Mouse (Mus musculus) spleen, postnatal 10 days (tissue): Measurements from ENCODE around the gene Dido1.
A peak's percentile ranks its signal among the peaks of the same experiment; 100 is the strongest.

Experiments
- DNase-seq, 2 experiments: peaks; one replicate each; pipeline ENCODE4 v3.0.0; 2021 to 2022; ENCODE audit warnings: low spot score in 2 of 2

The Dido1 gene

DNA sequence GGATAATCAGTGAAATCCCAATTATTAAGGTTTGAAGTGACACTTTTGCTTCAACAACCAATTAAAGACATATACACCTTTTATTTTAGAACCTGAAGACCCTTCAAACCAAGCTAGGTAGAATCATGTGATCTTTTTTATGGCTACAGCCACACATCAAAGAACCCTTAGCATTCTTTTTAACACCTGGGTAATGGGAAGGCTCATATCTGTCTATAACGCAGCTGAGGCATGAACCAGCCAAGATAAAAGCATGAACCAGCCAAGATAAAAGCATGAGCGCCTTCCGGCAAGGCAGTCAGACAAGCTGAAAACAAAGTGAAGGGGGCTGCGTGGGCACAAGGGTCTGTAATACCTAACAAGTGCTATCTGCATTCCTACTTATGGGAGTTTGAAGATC is 25.8 kb downstream of the Dido1 start:
- no peak for DNase-seq

DNA sequence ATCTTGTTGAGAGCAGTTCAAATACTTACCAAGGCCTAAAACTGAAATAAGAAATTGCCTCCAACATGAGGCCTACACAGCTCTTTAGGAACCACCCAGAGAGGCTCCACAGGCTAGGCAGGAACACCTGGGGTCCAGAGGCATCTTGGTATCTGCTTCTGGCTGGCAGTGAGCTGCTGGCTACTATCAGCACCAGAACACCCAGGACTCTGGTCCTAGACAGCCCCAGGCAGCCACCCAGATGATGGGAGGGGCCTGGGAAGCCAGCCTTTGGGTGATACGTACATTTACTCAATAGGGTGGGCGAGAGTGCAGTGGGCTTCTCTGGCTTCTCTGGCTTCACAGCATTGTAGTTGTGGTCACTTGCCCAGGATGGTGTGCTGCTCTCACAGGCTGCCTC is 26.3 kb downstream of the Dido1 start:
- peak in 1 of 2 experiments; percentile 37 for DNase-seq

DNA sequence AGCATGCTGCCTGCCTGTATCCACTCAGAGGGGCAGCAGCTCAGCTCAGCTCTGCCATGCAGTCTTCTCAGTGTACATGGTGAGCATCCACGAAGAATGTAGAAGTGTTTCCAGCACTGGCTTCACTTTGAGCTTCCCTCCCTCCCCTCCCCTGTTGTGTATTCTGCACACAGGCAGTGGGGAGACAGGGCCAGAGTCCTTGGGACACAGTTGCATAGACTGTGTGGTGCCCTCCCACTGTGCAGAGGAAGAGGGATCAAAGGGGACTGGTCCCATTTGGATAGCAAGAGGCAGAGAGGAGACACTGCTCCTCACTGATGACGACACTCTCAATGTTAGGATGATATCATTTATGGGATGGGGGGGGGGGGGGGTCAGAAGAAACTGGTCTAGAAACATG is 28.6 kb downstream of the Dido1 start:
- no peak for DNase-seq

DNA sequence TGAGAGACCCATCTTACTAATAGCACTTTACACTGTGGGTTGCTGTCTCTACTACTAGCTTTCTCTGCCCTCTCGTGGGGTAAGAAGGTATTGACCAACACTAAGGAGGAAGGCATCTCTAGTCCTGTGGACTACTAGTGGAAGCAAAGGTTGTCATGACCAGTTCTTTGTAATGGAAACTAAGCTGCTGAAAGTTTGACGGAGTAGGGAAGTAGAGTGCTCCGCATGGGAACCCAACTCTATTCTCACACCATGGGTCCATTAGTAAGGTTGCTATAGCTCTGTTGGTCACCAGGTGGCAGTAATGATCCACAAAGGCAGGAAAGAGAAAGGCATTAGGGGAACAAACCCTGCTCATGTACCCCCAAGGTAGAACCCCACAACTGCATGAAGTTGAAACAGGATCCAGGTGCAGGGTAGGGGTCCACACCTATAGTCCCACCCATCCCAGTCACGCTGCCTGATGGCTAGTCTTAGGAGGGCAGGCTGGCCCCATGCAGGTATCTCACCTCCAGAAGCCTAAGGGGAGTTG is 31.1 kb downstream of the Dido1 start:
- DNase-seq: peak; percentile 75 to 79

DNA sequence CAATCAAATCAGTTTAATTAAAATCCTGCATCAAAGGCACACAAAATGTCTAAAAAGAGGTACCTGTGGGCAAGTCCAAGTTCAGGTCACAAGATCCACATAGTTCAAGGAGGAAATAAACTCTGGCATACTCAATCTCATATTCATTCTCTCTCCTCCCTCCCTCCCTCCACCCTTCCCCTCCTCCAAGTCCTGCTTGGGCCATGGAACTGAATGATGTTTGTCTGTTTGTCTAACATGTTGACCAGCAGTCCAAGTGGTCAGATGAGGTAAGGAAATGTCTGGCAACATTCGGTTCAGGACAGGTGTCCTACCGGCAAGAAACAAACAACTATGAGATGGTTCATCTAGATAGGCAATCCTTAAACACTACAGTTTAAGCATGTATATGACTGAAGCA is 33.1 kb downstream of the Dido1 start:
- no peak for DNase-seq

DNA sequence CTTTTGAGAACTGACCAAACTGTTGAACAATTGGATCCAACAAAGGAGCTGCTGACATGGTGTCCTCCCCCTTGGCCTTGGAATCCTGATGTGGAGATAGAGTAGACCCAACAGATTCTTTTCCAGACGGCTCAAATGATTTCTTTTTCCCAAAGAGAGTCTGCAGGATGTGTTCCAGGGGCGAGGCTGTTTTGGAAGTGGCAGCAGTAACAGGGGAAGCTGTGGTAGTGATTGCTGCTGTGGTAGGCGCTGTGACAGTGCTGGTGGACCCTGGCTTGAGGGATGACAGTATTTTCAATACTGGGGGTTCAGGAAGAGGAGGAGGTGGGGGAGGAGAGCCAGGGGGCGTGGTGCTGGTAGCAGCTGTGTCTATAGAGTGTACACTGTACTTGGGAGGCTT is 47.8 kb downstream of the Dido1 start:
- no peak for DNase-seq

DNA sequence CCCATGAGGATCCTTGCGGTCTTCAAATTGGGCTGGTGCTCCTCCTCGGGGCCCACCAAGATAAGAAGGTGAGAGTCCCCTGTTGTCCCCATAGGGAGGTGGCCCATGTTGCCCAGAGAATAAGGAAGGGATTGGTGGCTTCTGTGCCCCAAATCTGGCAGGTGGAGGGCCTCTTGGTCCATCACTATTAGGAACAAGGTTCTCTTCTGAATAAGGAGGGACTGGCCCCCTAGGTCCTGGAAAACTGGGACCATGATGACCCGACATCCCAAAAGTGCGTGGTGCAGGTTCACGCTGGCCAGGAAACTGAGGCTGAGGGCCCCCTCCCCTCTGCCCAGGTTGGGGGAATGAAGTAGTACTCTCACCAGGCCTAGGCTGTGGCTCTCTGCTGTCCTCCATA is 49.3 kb downstream of the Dido1 start:
- DNase-seq: no peak

DNA sequence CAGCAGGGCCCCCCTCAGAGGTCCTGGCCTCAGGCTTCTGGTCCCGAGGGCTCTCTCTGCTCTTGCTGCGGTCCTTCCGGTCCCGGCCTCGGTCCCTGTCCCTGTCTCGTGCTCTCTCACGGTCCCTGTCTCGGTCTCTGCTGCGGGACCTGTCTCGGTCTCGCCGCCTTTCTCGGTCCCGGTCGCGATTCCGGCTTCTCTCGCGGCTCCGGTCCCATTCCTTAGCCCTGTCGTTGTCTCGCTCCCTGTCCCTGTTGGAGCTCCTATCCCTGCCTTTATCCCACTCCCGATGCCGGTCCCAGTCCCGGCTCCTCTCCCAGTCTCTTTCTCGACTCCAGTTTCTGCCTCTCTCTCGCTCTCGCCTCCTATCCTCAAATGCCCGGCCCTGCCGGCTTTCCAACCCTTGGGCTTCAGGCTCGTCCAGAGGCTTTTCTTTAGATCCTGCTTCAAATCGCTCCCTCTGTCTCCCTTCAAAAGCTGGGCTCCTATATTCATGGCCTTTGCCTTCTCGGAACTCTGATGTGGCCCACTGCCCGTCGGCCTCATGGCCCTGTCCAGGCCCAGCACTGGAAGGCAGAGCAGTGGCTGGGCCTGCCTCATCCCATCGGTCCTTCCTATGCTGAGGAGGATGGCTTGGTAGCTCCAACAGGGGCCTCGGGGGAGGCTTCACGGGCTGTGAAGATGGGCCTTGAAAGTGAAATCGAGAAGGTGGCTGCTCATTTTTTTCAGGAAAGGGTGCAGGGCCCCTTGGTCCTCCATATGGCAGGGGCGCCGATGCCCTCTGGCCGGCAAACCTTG is 50.2 kb downstream of the Dido1 start:
- no peak for DNase-seq

DNA sequence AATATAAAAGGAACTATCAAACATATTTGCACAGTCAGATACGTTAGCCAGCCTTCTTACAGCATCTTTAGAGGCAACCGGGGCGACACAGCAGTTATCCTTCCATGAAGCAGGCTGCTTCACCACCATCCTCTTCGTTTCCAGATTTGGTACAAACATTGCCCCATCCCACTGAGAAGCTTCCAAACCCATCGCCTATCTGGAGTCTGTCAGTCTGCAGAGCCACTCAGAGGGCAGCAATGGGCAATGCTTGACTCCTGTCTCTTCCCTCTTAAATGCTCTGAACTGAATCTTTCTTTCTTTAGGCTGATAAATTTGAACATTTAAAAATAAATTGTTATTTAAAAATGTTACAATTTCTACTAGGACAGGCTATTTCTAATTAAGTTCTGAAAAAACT is 51.4 kb downstream of the Dido1 start:
- DNase-seq: no peak

DNA sequence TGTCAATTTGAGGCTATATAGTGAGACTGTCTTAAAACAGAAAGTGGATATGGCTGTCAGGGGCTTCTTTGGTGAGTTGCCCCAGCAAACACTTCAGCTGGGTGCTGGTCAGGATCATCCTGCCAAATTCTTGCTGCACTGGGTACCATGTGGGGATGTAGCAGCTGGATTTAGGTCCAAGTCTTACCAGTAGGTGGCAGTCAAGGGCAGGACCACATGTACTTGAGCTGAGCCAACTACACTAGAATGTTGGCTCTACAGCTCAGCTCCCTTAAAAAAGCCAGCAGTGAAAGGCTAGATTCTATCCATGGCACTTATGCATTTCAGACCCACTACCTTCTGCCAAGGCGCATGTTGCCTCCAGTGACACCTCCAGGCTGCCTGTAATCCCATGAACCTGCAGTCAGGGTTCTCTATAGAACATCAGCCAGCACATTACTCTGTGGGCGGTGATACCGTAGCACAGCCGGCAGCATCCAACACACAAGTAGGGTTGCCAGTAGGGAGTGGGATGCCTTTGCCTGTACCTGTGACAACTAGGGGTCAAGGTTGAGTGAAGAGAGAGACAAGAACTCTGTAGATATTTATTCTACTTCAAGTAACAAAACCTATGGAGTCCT is 52.3 kb downstream of the Dido1 start:
- peak; percentile 43 to 79 for DNase-seq

DNA sequence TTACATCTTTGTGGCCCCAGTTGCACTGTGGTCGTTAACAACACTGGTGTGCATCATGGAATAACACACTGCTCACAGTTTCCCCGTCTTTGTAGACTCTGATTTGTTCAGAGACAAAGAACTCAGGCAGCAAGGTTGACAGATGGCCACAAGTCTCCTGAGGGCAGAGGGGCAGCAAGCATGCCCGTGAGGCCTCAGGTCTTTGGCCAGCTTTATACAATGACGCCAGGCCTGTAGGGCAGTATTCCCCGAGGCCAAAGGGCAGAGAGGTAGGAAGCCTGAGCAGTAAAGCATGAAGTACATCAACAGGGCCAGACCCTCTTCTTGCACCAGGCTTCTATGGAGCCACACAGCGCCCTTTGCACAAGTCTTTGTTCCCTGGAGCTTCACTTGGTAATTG is 54.6 kb downstream of the Dido1 start:
- no peak for DNase-seq

DNA sequence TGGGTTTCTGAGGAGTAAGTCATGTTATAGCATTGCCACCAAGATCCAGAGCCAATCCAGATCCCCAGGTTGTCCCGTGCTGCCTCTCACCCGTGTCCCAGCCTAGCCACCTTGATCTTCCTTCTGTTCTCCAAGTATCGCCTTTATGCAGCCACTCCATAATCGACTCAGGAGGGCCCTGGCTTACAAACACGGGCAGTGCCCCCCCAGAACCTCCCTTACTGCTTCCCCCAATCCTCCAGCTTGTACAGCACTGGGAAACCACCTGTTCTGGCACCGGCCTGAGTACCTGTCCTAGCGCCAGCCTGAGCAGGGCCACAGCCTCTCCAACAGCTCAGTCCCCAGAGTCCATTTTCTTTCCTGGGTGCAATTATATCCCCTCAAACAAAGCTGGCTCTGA is 55.1 kb downstream of the Dido1 start:
- no peak for DNase-seq

DNA sequence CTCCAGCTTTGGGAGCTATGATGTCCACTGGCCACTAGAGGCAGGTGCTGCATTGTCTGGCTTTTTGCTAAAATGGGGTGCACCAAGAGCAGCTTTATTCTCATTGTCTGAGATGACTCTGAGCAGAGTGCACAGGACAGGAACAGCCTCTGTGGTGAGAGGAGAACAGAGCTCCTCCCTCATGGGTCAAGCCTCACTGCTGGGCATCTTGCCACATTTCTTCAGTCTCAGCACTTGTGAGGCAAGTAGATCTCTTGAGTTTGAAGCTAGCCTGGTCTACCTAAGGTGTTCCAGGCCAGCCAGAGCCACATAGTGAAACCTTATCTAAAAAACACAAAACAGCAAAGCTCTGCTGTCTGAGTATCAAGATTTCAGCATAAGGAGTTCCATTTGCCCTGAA is 63.0 kb downstream of the Dido1 start:
- DNase-seq: no peak

DNA sequence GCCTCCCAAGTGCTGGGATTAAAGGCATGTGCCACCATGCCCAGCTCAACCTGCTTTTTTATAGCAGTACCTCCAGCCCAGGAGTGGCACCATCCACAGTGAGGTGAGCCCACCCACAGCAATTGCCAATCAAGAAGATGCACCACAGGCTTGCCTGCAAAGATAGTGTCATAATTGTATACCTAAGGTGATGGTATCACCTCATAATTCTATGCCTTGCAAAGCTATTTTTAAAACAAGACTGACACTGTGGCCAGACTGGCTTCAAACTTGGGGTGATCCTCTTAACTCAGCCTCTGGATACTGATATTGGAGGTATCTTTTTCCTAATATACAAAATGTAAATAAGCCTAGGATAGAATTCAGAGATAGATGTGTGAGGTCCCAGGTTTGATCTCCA is 66.2 kb downstream of the Dido1 start:
- no peak for DNase-seq

DNA sequence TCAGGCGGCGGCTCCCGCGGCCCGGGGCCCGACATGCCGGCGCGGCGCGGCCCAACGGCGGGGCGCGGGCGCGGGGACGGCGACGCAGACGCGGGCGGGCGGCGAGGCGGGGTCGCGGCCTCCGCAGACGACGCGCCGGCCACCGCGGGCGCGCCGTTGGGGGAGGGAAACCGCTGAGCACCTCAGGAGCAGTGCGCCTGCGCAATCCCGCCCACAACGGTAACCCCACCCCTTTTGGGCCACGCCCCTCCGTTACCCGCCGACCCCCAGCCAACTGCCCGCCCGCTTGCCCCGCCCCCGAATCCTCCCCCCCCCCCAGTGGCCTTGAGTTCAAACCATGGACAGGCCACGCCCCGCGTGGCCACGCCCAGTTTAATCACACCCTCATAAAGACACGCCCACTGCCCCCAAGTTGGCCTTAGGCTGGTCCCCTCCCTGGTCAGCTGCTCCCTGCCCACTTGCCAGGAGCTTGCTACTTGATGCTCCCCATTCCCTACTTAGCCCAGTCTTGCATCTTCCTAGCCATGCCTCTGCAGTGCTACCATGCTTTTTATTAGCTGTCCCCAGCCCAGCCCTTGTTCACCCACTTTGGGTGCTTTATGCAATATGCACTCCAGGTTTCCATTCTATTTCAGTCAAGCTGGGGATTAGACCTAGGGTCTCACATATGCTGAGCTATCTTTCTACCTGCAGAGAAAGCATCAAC is 67.1 kb downstream of the Dido1 start, which contains the start of gene Tcfl5:
Tcfl5 (minus strand) TSS at position 154 of the 706 bp plus-strand sequence.
- DNase-seq: no peak

DNA sequence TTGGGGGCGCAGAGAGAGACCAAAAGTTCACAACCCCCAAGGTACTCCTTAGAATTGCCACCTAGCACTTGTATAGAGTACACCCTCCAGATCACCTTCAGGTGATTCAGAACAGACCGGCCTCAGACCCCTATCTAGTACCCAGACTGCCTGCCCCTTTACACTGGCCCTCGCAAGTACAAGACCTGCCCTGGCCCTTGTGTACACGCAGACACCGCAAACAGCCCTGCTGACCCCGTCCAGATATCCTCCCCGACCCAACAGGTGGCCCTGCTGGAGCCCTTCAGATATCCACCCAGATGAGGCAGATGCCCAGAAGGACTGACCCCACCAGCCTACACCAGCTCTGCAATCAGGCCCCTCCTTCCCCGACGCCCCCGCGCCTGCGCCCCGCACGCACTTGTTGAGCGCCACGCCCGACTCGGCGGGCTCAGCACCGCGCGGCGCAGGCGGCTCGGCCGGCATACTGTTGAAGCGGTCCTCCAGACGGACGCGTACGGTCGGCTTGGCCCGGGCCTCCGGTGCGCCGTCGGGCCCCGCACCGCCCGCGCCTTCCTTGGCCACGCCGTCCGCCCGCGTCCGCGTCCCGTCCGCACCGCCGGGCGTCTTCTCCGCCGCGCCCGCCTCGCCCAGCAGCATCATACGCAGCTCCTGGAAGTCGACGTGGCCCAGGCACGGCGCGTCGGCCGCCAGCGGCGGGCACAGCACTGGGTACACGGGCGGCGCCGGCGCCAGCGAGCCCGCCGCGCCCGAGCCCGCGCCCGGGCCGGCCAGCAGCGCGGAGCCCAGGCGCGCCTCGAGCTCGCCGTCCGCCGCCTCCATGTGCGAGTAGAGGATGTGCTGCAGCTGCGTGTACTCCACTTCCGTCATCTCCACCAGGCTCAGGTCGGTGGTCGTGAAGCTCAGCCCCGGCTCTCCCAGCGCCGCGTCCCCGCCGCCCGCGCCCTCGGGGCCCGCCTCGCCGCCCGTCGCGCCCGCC is 67.9 kb downstream of the Dido1 start:
- DNase-seq: no peak

DNA sequence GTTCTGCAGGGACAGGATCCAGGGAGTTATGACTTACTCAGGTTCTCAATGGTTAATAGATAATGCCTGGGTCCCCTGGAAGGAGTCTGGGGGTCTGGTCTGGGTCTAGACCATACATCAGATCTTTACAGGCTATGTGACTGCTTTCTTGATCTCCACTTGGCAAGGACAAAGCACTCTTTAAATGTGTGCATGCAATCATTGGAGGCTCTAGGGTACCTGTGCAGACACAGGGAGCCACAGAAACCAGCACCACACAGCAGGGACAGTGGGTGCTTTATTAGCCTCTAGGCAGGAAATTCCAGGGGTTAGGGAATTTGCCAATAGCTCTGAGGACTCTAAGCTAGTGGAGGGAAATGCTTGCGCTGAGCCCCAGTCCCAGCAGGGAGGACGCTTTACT is 97.9 kb downstream of the Dido1 start:
- DNase-seq: no peak

DNA sequence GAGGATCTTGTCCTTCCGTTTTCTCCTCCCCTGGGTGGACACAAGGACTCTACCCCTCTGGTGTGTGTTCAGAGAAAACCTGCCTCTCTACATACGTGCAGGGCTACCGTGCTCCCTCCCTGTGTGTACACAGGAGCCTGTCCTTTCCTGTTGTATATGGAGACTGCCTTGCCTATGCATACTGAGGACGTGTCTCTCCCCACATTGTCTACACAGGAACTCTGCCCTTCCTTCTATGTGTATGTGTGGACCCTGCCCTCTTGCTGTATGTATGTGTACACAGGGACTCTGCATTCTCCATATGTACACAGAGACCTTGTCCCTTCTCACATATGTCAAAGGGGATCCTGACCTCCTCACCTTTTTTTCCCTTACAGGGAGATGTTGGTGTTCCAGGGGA is 99.5 kb downstream of the Dido1 start:
- no peak for DNase-seq
